Mouse (Mus musculus): ENCODE results near the gene Zfp354a. TPM values are rescaled to one million over a fixed set of nuclear protein-coding genes. Genes with fewer than 3 reads are reported as not detected.
"Not testable (repeated sequence)": the region's sequence is repeated elsewhere in the genome, so short reads cannot be mapped to it uniquely, and the experiment has no call there.

Zfp354a gene
- 11.2 and 13.0 TPM in 2 replicates for polyA plus RNA-seq (2015; fragmentation: Nextera tagmentation; extraction: Ambion mirVana)

DNA sequence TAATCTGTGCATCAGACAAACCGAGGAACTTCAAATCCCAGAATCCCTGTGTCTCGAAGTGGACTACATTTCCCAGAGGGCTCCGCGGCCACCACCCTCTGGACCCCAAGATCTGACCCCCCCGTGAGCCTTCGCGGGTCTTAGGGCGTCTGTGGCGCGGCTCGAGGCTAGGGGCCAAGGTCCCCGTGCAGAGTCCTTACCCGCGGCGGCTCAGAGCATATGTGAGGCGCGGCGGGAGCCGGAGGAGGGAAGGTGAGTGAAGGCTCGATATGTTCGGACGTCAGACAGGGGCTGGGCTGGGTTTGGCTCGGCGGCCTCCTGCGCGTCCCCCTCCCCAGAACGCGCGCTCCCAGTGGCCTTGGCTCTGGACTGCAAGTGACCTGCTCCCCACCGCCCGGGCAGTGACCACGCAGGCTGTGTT lies at the start of gene Zfp354a:
Gene Zfp354a (plus strand): TSS at position 107 of the 421 bp plus-strand sequence.
- under 1% methylated on average over 32 of the region's 32 CpGs for WGBS
- H3K9ac ChIP-seq: peak within 1 kb of the TSS; percentile 82
- H3K4me2 ChIP-seq: peak within 1 kb of the TSS; percentile 77
- peaks cover 18% of the 10 kb centered on the region for H3K4me1 ChIP-seq (replicated peaks)
- H3K27me3 ChIP-seq: no peaks in the 10 kb centered on the region
- H3K36me3 ChIP-seq: peaks cover 31% of the 10 kb centered on the region
- H3K9me3 ChIP-seq: no peaks in the 10 kb centered on the region
- 0 out of 2 replicates have a peak within 1 kb of the TSS, but pooled peaks have one; percentile 46 for H3K27ac ChIP-seq
- peak; percentile 93 for ATAC-seq (ENCODE audit: low FRiP score)
- H3K4me3 ChIP-seq: peak within 1 kb of the TSS; percentile 75

DNA sequence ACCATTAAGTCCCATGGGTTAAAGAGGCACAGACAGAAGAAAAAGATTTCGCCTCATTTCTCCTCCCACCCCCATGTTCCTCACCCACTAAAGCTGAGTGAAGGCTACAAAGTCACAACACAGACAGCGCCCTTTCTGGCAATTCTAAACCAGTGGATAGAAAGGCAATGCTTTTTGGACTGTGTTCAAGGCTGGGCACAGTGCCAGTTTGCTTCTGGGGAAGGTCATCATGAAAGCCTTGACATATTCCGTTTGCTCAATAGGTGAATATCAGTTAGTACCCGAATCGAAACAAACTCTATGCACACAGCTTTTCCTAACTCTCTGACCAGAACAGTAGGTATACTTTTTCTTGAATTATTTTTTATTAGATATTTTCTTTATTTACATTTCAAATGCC lies 47.2 kb upstream of the Zfp354a start:
- ATAC-seq (ENCODE audit: low FRiP score): no peak
- H3K4me3 ChIP-seq: no peak overlapping the region
- H3K27ac ChIP-seq: no peak overlapping the region
- no peaks in the 10 kb centered on the region for H3K9me3 ChIP-seq
- 74% methylated on average over 5 of the region's 5 CpGs for WGBS
- no peak overlapping the region for H3K4me2 ChIP-seq
- no peaks in the 10 kb centered on the region for H3K27me3 ChIP-seq
- no peak overlapping the region for H3K9ac ChIP-seq
- H3K4me1 ChIP-seq (replicated peaks): no peaks in the 10 kb centered on the region
- H3K36me3 ChIP-seq: no peaks in the 10 kb centered on the region

DNA sequence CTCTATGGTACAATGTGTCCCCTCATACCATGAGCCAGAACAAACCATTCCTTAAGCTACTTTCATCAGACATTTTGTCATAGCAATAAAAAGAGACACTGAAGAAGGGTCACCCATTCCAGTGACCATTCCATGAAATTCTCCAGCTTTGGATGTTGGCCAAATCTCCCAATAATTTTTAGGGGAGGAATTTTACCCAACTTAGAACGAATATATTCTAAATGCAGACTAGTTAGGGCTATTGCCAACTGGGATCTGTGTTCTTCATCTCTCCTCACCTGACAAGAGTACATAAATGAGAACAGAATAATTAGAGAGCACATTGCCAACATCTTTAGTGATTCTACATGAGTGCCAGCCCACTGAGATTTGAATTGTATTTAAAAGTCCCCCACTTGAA lies 45.1 kb upstream of the Zfp354a start, which contains the start of gene Olfr54:
Gene Olfr54 (plus strand): TSS at position 301 of the 400 bp plus-strand sequence.
- no peak for ATAC-seq (ENCODE audit: low FRiP score)
- Histone ChIP-seq H3K9me3 (no peaks in the 10 kb centered on the region), H3K36me3 (no peaks in the 10 kb centered on the region), H3K27ac (no peak within 1 kb of the TSS), H3K4me3 (no peak within 1 kb of the TSS), H3K9ac (no peak within 1 kb of the TSS), H3K4me2 (no peak within 1 kb of the TSS), H3K4me1 (replicated peaks) (no peaks in the 10 kb centered on the region), H3K27me3 (no peaks in the 10 kb centered on the region)
- WGBS: 76% methylated on average over 1 of the region's 1 CpGs

DNA sequence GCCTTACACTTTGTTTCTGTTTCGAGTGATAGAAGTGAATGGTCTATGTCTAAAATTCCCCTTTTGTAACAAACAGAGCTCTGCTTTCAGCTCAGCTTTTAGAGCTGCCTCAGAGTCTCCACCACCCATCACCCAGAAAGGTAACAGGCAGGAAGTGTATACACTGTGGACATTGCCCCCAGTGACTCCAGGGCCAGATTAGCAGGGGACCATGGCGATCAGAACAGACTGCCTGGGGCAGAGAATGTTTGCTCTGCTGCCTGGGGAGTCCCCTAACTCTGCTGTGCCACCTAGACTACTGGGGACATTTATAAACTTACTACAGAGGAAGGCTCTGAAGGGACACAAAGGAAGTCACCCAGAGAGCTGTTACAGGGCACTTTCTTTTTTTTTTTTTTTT lies 42.7 kb upstream of the Zfp354a start:
- Histone ChIP-seq H3K27ac (no peak overlapping the region), H3K4me2 (no peak overlapping the region), H3K9me3 (no peaks in the 10 kb centered on the region), H3K36me3 (no peaks in the 10 kb centered on the region), H3K4me1 (replicated peaks) (no peaks in the 10 kb centered on the region), H3K9ac (no peak overlapping the region), H3K27me3 (no peaks in the 10 kb centered on the region), H3K4me3 (no peak overlapping the region)
- WGBS: 62% methylated on average over 2 of the region's 2 CpGs
- ATAC-seq (ENCODE audit: low FRiP score): no peak

DNA sequence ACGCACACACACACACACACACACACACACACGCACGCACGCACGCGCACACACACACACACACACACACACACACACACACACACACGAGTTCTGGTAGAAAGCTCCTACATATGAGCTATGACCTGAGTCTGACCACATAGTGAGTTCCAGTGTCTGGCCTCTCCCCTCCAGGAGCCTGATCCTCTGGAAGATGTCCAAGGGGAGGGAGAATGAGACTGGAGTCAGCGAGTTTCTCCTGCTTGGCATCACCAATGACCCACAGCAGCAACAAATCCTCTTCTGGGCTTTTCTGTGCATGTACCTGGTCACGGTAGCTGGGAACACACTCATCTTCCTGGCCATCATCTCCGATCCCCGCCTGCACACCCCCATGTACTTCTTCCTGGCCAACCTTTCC lies 32.2 kb upstream of the Zfp354a start:
- H3K4me2 ChIP-seq; H3K36me3 ChIP-seq; H3K9ac ChIP-seq; H3K4me3 ChIP-seq; H3K9me3 ChIP-seq; H3K4me1 ChIP-seq (replicated peaks); H3K27me3 ChIP-seq; H3K27ac ChIP-seq; ATAC-seq (ENCODE audit: low FRiP score): not testable (repeated sequence)
- WGBS: 82% methylated on average over 10 of the region's 11 CpGs

DNA sequence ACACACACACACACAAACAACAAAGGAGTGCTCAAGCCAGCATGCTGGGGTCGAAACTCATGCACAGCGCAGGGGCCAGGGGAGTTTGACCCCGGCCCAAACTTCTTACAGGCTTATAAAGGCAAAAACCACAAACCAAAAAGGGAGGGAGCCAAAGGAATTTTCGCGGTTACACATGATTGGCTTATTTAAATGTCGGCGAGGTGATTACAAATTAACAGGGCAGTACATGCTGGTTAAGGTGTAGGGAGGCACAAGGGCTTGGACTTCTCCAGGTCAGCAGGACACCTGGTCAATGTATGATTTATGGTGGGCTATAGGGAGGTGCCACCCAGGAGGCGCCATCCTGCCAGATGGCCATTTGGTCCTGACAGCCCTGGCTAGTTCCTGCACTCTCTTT lies 29.7 kb upstream of the Zfp354a start:
- not testable (repeated sequence) for H3K9ac ChIP-seq; H3K4me2 ChIP-seq; H3K9me3 ChIP-seq; H3K36me3 ChIP-seq; ATAC-seq (ENCODE audit: low FRiP score); H3K4me3 ChIP-seq; H3K27me3 ChIP-seq; H3K4me1 ChIP-seq (replicated peaks); H3K27ac ChIP-seq
- 78% methylated on average over 8 of the region's 8 CpGs for WGBS

DNA sequence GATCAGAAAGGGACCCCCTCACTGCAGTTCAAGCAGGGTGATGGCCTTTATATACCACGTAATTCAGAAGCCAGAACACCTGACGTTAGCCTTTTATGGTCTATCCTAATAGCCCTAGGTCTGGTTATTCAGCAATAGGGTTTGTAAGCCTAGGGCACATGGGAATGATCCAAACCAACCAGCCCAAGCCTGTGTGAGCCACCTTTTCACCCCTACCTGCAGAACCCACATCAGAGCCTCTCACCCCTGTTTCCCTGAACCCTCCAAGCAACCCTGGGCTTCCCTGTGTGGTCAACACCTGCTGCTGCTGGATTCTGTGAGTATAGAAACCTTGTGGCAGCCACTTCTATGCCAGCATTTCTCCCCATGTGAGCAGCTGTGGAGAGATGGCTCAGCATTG lies 28.8 kb upstream of the Zfp354a start:
- Histone ChIP-seq H3K4me1 (replicated peaks) (no peaks in the 10 kb centered on the region), H3K4me2 (no peak overlapping the region), H3K27me3 (no peaks in the 10 kb centered on the region), H3K36me3 (no peaks in the 10 kb centered on the region), H3K9me3 (no peaks in the 10 kb centered on the region), H3K9ac (no peak overlapping the region), H3K27ac (no peak overlapping the region), H3K4me3 (no peak overlapping the region)
- ATAC-seq (ENCODE audit: low FRiP score): no peak
- 80% methylated on average over 2 of the region's 2 CpGs for WGBS

DNA sequence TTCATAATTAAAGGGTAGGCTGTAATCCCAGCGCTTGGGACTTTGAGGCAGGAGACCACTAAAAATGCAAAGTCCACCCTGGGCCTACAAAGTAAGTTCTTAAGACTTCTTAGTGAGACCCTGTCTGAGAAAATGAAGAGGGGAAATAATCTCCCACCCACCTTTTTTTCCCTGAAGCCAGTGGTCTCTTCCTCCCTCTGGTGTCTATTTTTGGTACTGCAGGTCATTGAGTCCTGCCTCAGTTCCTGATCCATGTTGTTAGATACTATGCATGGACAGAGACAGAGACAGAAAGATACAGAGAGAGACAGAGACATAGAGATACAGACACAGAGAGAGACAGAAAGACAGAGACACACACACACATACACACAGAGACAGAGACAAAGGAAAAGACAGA lies 26.2 kb upstream of the Zfp354a start:
- Histone ChIP-seq H3K36me3 (no peaks in the 10 kb centered on the region), H3K27me3 (no peaks in the 10 kb centered on the region), H3K4me2 (no peak overlapping the region), H3K4me1 (replicated peaks) (no peaks in the 10 kb centered on the region), H3K27ac (no peak overlapping the region), H3K4me3 (no peak overlapping the region), H3K9me3 (no peaks in the 10 kb centered on the region), H3K9ac (no peak overlapping the region)
- no peak for ATAC-seq (ENCODE audit: low FRiP score)
- WGBS: 19% methylated on average over 1 of the region's 1 CpGs

DNA sequence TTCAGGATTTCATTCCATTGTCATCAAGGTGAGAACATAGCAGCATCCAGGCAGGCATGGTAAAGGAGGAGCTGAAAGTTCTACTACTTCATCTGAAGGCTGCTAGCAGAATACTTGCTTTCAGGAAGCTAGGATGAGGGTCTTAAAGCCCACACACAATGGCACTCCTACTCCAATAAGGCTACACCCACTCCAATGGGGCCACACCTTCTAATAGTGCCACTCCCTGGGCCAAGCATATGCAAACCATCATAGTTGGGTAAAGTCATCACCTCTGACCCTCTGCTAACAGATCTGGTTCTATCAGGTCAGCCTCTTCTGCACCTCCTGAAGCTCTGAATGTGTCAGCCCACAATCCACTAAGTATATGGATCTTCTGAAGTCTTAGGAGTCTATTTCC lies 24.9 kb upstream of the Zfp354a start:
- H3K9me3 ChIP-seq; H3K27me3 ChIP-seq; H3K27ac ChIP-seq; H3K9ac ChIP-seq; ATAC-seq (ENCODE audit: low FRiP score); H3K4me3 ChIP-seq; H3K4me1 ChIP-seq (replicated peaks); H3K4me2 ChIP-seq; H3K36me3 ChIP-seq: not testable (repeated sequence)

DNA sequence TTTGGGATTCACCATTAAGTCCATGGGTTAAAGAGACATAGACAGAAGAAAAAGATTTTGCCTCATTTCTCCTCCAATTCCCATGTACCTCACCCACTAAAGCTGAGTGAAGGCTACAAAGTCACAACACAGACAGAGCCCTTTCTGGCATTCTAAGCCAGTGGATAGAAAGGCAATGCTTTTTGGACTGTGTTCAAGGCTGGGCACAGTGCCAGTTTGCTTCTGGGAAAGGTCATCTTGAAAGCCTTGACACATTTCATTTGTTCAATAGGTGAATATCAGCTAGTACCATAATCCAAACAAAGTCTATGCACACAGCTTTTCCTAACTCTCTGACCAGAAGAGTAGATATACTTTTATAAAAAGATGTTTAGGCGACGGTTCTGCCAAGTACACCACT lies 23.1 kb upstream of the Zfp354a start:
- Histone ChIP-seq H3K4me3 (no peak overlapping the region), H3K27me3 (no peaks in the 10 kb centered on the region), H3K4me1 (replicated peaks) (no peaks in the 10 kb centered on the region), H3K27ac (no peak overlapping the region), H3K9me3 (no peaks in the 10 kb centered on the region), H3K9ac (no peak overlapping the region), H3K36me3 (no peaks in the 10 kb centered on the region), H3K4me2 (no peak overlapping the region)
- 88% methylated on average over 2 of the region's 2 CpGs for WGBS
- ATAC-seq (ENCODE audit: low FRiP score): no peak

DNA sequence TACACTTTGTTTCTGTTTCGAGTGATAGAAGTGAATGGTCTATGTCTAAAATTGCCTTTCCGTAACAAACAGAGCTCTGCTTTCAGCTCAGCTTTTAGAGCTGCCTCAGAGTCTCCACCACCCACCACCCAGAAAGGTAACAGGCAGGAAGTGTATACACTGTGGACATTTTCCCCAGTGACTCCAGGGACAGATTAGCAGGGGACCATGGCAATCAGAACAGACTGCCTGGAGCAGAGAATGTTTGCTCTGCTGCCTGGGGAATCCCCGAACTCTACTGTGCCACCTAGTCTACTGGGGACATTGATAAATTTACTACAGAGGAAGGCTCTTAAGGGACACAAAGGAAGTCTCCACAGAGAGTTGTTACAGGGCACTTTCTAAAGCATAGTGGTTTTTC lies 14.3 kb upstream of the Zfp354a start:
- H3K9ac ChIP-seq; H3K36me3 ChIP-seq; H3K4me1 ChIP-seq (replicated peaks); H3K4me3 ChIP-seq; ATAC-seq (ENCODE audit: low FRiP score); H3K27me3 ChIP-seq; H3K4me2 ChIP-seq; H3K27ac ChIP-seq; H3K9me3 ChIP-seq: not testable (repeated sequence)
- WGBS: 69% methylated on average over 3 of the region's 3 CpGs

DNA sequence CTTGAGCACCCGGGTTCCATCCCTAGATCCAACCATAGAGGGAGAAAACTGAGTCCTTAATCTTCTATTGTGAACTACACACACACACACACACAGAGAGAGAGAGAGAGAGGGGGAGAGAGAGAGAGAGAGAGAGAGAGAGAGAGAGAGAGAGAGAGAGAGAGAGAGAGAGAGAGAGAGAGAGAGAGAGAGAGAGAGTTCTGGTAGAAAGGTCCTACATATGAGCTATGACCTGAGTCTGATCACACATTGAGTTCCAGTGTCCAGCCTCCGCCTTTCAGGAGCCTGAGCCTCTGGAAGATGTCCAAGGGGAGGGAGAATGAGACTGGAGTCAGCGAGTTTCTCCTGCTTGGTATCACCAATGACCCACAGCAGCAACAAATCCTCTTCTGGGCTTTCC lies 11.2 kb upstream of the Zfp354a start, which contains the start of gene Olfr1375:
Gene Olfr1375 (plus strand): TSS at position 301 of the 400 bp plus-strand sequence.
- not testable (repeated sequence) for H3K36me3 ChIP-seq; H3K9ac ChIP-seq; H3K4me2 ChIP-seq; ATAC-seq (ENCODE audit: low FRiP score); H3K4me1 ChIP-seq (replicated peaks); H3K27ac ChIP-seq; H3K4me3 ChIP-seq; H3K9me3 ChIP-seq; H3K27me3 ChIP-seq
- WGBS: 73% methylated on average over 3 of the region's 3 CpGs

DNA sequence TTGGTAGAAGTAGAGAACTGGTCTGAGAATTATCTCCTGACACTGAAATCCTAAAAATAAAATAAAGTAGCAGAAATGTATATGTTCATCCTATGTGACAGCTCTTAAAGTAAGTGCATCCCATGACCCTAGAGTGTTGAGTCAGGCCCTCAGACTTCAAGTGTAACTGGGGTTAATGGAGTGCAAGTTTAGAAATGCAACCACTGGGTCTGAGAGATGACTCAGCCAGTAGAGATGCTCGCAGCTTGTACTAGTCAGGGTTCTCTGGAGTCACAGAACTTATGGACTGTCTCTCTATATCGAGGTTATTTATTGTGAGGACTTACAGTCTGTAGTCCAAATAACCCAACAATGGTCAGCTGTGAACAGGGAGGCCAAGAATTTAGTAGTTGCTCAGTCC lies 7.4 kb upstream of the Zfp354a start:
- no peak overlapping the region for H3K9ac ChIP-seq
- H3K4me3 ChIP-seq: no peak overlapping the region
- no peaks in the 10 kb centered on the region for H3K36me3 ChIP-seq
- H3K27ac ChIP-seq: no peak overlapping the region
- WGBS: 60% methylated on average over 2 of the region's 2 CpGs
- H3K27me3 ChIP-seq: no peaks in the 10 kb centered on the region
- no peaks in the 10 kb centered on the region for H3K9me3 ChIP-seq
- H3K4me1 ChIP-seq (replicated peaks): no peaks in the 10 kb centered on the region
- H3K4me2 ChIP-seq: no peak overlapping the region
- ATAC-seq (ENCODE audit: low FRiP score): no peak

DNA sequence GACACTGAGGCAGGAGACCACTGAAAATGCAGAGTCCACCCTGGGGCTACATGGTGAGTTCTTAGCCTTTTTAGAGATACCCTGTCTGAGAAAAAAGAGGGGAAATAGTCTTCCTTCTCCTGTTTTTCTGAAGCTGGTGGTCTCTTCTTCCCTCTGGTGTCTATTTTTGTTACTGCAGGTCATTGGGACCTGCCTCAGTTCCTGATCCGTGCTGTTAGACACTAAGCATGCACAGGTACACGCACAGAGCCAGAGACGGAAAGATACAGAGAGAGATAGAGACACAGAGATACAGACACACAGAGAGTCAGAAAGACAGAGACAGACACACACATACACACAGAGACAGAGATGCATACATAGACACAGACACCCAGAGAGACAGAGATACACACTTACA lies 5.8 kb upstream of the Zfp354a start:
- Histone ChIP-seq H3K36me3 (no peaks in the 10 kb centered on the region), H3K9ac (no peak overlapping the region), H3K4me3 (no peak overlapping the region), H3K27me3 (no peaks in the 10 kb centered on the region), H3K4me2 (no peak overlapping the region), H3K4me1 (replicated peaks) (no peaks in the 10 kb centered on the region), H3K27ac (no peak overlapping the region), H3K9me3 (no peaks in the 10 kb centered on the region)
- ATAC-seq (ENCODE audit: low FRiP score): no peak
- 54% methylated on average over 3 of the region's 3 CpGs for WGBS
